Mouse (Mus musculus) embryo, embryonic 11 days (tissue): ENCODE measurements at regions not wholly inside any gene's neighbourhood (a gene's known extent, or its start where the extent isn't known, plus 50 kb on each side); places are given as distances from the start of the nearest gene placed in this dataset.

Source experiments
- DNase-seq: peaks from one replicate; pipeline ENCODE4 v3.0.0-alpha.2; 2015

DNA sequence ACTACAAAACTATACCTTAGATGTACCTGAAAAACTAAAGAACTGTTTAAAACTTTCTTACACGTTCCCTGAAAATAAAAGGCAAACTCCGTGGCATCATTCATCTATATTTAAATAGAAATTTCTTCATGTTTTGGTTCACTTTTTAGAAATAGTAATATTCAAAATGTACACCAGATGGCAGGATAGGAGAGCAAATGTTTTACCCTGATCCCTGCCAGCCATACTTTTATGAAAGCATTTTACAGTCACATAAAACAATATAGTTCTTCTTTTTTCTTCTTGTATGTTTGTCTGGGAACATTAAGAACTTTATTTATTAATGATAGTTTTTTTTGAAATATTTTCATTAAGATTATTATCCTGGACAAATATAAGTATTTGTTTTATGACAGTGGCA, 68.5 kb downstream of the 4921530L21Rik start:
- DNase-seq = peak; percentile 18

DNA sequence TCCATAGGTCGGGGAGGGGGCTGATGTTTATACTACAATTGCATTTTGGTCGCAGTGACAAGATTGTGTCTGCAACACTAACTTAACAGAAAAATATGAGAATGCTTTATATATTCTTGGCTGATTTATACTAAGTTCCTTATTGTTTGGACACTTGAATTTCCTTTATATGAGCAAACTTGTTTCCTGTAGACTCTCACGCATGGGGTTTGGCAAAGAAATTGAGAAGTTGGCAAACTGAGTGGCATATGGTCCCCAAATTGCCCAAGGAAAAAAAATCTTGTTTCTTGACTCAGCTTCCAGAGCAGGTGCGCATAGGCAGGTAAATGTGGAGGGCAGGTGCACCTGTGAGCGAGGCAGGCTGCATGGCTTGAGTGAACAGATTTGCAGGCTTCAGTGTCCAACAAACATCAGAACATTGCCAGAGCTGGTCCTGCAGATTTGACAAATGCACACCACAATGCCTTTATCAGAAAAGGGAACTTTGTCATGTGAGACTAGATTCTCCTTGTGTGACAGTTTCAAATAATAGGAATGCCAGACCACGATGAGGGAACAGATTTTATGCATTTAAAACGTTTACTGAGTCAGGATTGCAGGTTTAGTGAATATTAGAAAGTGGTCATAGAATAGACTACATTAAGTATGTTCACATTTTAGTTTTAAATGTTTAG, 75.1 kb downstream of the 4921530L21Rik start:
- no peak for DNase-seq

DNA sequence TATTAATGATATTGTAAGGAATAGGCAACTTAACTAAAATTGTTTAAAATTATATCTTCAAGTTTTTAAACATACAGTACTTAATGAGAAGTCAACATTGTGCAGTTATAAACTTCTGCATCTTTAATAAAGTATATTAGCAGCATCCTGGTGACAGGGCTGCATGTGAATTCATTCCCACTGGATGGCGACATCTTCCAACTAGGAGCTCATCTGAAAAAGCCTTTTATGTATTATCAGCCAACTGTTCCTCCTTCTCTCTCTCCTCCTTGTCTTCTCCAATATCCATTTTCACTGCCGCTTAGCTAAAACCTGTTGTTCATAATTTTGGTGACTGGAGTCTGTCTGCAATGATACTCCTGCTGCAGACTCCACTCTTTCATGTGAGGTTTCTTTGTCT, 103.0 kb downstream of the 4921530L21Rik start:
- DNase-seq = peak; percentile 14

DNA sequence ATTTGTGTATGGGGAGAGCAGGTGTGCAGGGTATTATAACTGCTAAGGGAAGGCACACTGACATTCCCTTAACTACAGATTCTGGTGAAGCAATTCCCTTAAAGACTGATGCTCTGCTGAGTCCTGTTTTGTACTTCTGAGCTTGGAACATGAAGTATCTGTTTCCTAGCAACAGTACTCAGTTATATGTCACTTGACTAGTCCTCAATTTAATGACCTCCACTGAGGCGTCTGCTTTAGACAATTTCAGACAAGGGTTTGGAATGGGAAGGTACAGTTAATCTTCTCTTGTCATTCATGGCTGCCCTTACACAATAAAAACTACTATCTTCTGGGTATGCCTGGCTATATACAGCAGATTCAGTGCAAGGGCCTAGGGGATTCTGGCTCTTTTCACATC, 117.3 kb downstream of the 4921530L21Rik start:
- DNase-seq = no peak

DNA sequence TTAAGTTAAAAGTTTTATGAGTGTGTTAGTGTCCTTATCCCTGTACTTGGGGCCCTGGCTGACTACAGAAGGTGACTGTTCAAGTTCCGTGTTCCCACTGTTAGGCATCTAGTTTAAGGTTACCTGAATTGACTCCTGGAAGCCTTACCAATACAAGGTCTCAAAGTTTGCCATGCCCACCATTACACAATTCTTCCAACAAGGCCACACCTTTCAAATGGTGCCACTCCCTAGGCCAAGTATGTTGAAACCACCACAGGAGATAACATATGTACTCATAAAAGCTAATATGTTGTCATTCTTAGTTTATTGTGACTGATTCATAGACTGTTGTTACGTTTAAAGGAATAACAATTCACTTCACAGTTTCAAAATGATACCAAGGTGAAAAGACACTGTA, 140.6 kb downstream of the 4921530L21Rik start:
- no peak for DNase-seq
